Mouse (Mus musculus): Measurements from ENCODE around the gene Dnm3.

Gene Dnm3

DNA sequence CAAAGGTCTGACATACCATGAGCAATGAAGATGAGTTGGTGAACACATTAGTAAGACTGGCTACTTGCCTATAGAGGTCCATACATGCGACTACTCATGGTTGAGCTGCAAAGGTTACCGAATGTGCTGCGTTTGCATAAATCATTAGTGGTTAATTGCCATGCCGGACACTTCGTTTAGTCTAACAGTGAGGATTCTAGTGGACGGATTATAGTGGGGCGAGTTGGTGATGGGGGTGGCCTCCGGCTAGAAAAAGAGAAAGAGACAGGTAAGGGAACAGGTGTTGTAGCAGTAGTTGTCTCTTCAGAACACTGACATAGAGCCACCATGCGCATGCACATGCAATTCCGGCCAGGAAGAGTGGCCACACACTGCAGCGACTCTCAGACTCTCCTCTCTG, 486.0 kb downstream of the Dnm3 start:
- H3K4me1 ChIP-seq (replicated peaks; ENCODE audit: low read depth, low read length), result no peaks in the 10 kb centered on the region
- H3K9me3 ChIP-seq (ENCODE audit: low read length), result no peaks in the 10 kb centered on the region
- H3K4me3 ChIP-seq (replicated peaks; ENCODE audit: low read length), result no peak overlapping the region
- H3K27me3 ChIP-seq (ENCODE audit: insufficient read depth, low read length), result no peaks in the 10 kb centered on the region
- no peak for TF ChIP-seq CTCF (conservative IDR thresholded peaks at IDR 0.05; ENCODE audit: low read length)
- no peak for TF ChIP-seq POU5F1 (IDR thresholded peaks at IDR 0.05; ENCODE audit: borderline replicate concordance, low read length)
- no peak for TF ChIP-seq NANOG (IDR thresholded peaks at IDR 0.05; ENCODE audit: borderline replicate concordance, low read length)
- no peaks in the 10 kb centered on the region for H3K36me3 ChIP-seq (ENCODE audit: insufficient read depth, low read length)

GRCm38 (mm10) chr1:161990684-161991578, 486.9 kb downstream of the Dnm3 start:
- no peaks in the 10 kb centered on the region for H3K27me3 ChIP-seq (ENCODE audit: insufficient read depth, low read length)
- no peaks in the 10 kb centered on the region for H3K36me3 ChIP-seq (ENCODE audit: insufficient read depth, low read length)
- H3K4me1 ChIP-seq (replicated peaks; ENCODE audit: low read depth, low read length), result no peaks in the 10 kb centered on the region
- H3K9me3 ChIP-seq (ENCODE audit: low read length), result no peaks in the 10 kb centered on the region
- no peak overlapping the region for H3K4me3 ChIP-seq (replicated peaks; ENCODE audit: low read length)
- TF ChIP-seq NANOG (IDR thresholded peaks at IDR 0.05; ENCODE audit: borderline replicate concordance, low read length) (no peak), POU5F1 (IDR thresholded peaks at IDR 0.05; ENCODE audit: borderline replicate concordance, low read length) (no peak), CTCF (conservative IDR thresholded peaks at IDR 0.05; ENCODE audit: low read length) (no peak)

- no peaks in the 10 kb centered on the region for H3K4me1 ChIP-seq (replicated peaks; ENCODE audit: low read depth, low read length)
- no peaks in the 10 kb centered on the region for H3K27me3 ChIP-seq (ENCODE audit: insufficient read depth, low read length)
- no peaks in the 10 kb centered on the region for H3K9me3 ChIP-seq (ENCODE audit: low read length)
- no peak overlapping the region for H3K4me3 ChIP-seq (replicated peaks; ENCODE audit: low read length)
- H3K36me3 ChIP-seq (ENCODE audit: insufficient read depth, low read length), result no peaks in the 10 kb centered on the region
- no peak for TF ChIP-seq NANOG (IDR thresholded peaks at IDR 0.05; ENCODE audit: borderline replicate concordance, low read length)
- TF ChIP-seq CTCF (conservative IDR thresholded peaks at IDR 0.05; ENCODE audit: low read length), result no peak
Measured at GRCm38 (mm10) chr1:161983979-161984566, 493.8 kb downstream of the Dnm3 start.

GRCm38 (mm10) chr1:161983451-161983850, 494.4 kb downstream of the Dnm3 start:
- Histone ChIP-seq H3K4me1 (replicated peaks; ENCODE audit: low read depth, low read length) (no peaks in the 10 kb centered on the region), H3K27me3 (ENCODE audit: insufficient read depth, low read length) (peaks cover 3% of the 10 kb centered on the region), H3K36me3 (ENCODE audit: insufficient read depth, low read length) (no peaks in the 10 kb centered on the region), H3K9me3 (ENCODE audit: low read length) (no peaks in the 10 kb centered on the region), H3K4me3 (replicated peaks; ENCODE audit: low read length) (no peak overlapping the region)
- TF ChIP-seq CTCF (conservative IDR thresholded peaks at IDR 0.05; ENCODE audit: low read length) (no peak), NANOG (IDR thresholded peaks at IDR 0.05; ENCODE audit: borderline replicate concordance, low read length) (no peak), POU5F1 (IDR thresholded peaks at IDR 0.05; ENCODE audit: borderline replicate concordance, low read length) (no peak)

GRCm38 (mm10) chr1:161980626-161981298, 497.1 kb downstream of the Dnm3 start:
- TF ChIP-seq POU5F1 (IDR thresholded peaks at IDR 0.05; ENCODE audit: borderline replicate concordance, low read length) (no peak), CTCF (conservative IDR thresholded peaks at IDR 0.05; ENCODE audit: low read length) (no peak)

DNA sequence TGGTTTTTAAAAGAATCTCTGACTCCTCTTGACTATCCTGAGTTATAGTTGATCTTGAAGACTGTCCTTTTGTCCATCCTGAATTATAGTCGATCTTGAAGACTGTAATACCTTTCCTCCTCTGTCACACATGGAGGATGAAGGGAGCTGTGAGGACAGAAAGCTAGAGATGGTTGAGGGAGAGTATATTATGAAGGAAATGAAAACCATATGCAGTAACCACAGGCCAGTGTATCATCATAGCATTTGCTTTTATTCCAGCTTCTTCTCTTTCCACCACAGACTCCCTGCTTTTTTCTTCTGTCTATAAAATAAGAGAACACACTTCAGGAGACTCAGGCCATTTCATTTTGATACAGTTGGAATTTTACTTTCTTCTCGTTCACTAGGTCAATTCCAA, 497.8 kb downstream of the Dnm3 start:
- no peaks in the 10 kb centered on the region for H3K36me3 ChIP-seq (ENCODE audit: insufficient read depth, low read length)
- peaks cover 3% of the 10 kb centered on the region for H3K27me3 ChIP-seq (ENCODE audit: insufficient read depth, low read length)
- H3K4me1 ChIP-seq (replicated peaks; ENCODE audit: low read depth, low read length), result peaks cover 18% of the 10 kb centered on the region
- H3K4me3 ChIP-seq (replicated peaks; ENCODE audit: low read length), result no peak overlapping the region
- H3K9me3 ChIP-seq (ENCODE audit: low read length), result no peaks in the 10 kb centered on the region
- TF ChIP-seq POU5F1 (IDR thresholded peaks at IDR 0.05; ENCODE audit: borderline replicate concordance, low read length), result no peak
- TF ChIP-seq CTCF (conservative IDR thresholded peaks at IDR 0.05; ENCODE audit: low read length), result no peak

More at GRCm38 (mm10) chr1:161980626-161981298, 497.1 kb downstream of the Dnm3 start:
- Histone ChIP-seq H3K9me3 (ENCODE audit: low read length) (no peaks in the 10 kb centered on the region), H3K27me3 (ENCODE audit: insufficient read depth, low read length) (peaks cover 3% of the 10 kb centered on the region), H3K4me1 (replicated peaks; ENCODE audit: low read depth, low read length) (peaks cover 17% of the 10 kb centered on the region), H3K4me3 (replicated peaks; ENCODE audit: low read length) (no peak overlapping the region), H3K36me3 (ENCODE audit: insufficient read depth, low read length) (no peaks in the 10 kb centered on the region)

- peaks cover 18% of the 10 kb centered on the region for H3K4me1 ChIP-seq (replicated peaks; ENCODE audit: low read depth, low read length)
- no peak for TF ChIP-seq NANOG (IDR thresholded peaks at IDR 0.05; ENCODE audit: borderline replicate concordance, low read length)
- no peak for TF ChIP-seq CTCF (conservative IDR thresholded peaks at IDR 0.05; ENCODE audit: low read length)
- TF ChIP-seq POU5F1 (IDR thresholded peaks at IDR 0.05; ENCODE audit: borderline replicate concordance, low read length), result no peak
- H3K9me3 ChIP-seq (ENCODE audit: low read length), result no peaks in the 10 kb centered on the region
- peaks cover 3% of the 10 kb centered on the region for H3K27me3 ChIP-seq (ENCODE audit: insufficient read depth, low read length)
- no peak within 1 kb of the TSS for H3K4me3 ChIP-seq (replicated peaks; ENCODE audit: low read length)
- H3K36me3 ChIP-seq (ENCODE audit: insufficient read depth, low read length), result no peaks in the 10 kb centered on the region
Measured at GRCm38 (mm10) chr1:161979536-161979935, 498.3 kb downstream of the Dnm3 start, which contains the start of gene 4930558K02Rik. Gene 4930558K02Rik, minus strand, starts transcription at chr1:161979636.

- H3K4me1 ChIP-seq (replicated peaks; ENCODE audit: low read depth, low read length), result peaks cover 18% of the 10 kb centered on the region
- H3K4me3 ChIP-seq (replicated peaks; ENCODE audit: low read length), result no peak overlapping the region
- no peaks in the 10 kb centered on the region for H3K9me3 ChIP-seq (ENCODE audit: low read length)
- no peak for TF ChIP-seq POU5F1 (IDR thresholded peaks at IDR 0.05; ENCODE audit: borderline replicate concordance, low read length)
- no peak for TF ChIP-seq CTCF (conservative IDR thresholded peaks at IDR 0.05; ENCODE audit: low read length)
- no peak for TF ChIP-seq NANOG (IDR thresholded peaks at IDR 0.05; ENCODE audit: borderline replicate concordance, low read length)
- H3K36me3 ChIP-seq (ENCODE audit: insufficient read depth, low read length), result no peaks in the 10 kb centered on the region
- peaks cover 3% of the 10 kb centered on the region for H3K27me3 ChIP-seq (ENCODE audit: insufficient read depth, low read length)
Measured at GRCm38 (mm10) chr1:161978173-161978700, 499.6 kb downstream of the Dnm3 start.

Data from E14TG2a.4 (cell line).